Mouse (Mus musculus) yolk sac, embryonic 10.5 days (tissue): Measurements from ENCODE around the gene Nek1.

Experiments
- DNase-seq: peaks from one replicate; pipeline ENCODE4 v3.0.0-alpha.2; 2017; ENCODE audit warnings: low spot score

Nek1 gene

DNA sequence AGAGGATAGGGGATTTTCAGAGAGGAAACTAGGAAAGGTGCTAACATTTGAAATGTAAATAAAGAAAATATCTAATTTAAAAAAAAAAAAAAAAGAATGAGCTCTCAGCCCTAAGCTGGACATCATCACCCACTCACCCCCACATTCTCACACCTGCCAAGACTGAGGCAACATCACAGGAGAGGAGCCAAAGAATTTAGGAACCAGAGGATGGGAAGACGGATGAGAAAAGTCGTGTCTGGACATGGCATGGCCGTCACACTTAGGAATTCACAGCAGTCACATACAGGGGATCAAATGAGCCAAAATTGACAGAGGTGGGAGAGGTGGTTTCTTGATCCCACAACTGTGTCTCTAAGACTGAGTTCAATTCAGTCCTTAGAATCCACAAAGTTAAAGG, 165.5 kb downstream of the Nek1 start:
- no peak for DNase-seq

DNA sequence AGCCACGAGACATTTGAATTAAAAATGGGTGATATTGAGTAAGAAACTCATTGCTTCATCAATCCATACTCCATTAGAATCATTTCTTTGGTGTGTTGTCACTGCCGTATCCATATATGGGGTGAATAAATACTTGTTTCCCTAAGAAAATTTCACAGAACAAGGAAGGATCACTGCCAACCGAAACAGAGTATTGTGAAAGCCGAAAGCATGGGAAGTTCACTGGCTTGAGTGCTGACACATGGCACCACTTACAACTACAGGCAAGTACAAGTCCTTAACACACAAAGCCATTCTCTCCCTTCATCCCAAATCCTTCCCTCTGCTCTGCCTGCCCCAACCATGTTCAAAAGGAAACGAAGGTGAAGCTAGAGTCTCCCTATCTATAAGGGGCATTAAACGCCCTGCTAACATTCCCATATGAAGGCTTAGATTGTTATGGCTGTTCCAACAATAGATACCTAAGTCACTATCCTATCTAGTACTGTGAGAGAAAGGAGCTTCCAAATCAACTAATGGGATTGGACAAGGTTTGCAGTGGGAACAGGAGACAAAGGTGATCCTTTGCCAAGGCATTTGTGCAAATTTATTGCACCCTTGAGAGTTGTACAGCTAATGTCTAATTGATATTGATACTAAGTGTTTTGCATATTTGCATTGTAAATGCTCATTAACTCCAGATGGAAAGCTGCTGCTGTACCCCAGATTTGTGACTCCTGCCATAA, 168.6 kb downstream of the Nek1 start:
- no peak for DNase-seq

GRCm38 (mm10) chr8:61162186-61162566, 169.2 kb downstream of the Nek1 start:
- no peak for DNase-seq

DNA sequence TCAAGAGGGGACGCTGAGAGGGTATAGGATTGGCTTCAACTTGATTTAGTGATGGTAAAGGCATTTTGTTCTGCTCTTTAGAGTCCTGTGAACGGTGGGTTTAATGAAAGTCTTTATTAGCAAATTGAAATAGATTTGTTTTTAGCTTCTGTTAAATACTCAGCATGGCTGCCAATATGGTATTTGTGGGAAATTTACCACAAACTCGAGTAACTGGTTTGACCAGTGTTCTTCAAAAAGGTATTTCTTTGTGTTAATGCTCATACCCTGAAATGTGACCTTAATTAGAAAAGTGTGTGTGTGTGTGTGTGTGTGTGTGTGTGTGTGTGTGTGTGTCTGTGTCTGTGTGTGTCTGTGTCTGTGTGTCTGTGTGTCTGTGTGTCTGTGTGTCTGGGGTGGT, 178.6 kb downstream of the Nek1 start:
- no peak for DNase-seq

GRCm38 (mm10) chr8:61173921-61174492, 181.0 kb downstream of the Nek1 start:
- DNase-seq = no peak

DNA sequence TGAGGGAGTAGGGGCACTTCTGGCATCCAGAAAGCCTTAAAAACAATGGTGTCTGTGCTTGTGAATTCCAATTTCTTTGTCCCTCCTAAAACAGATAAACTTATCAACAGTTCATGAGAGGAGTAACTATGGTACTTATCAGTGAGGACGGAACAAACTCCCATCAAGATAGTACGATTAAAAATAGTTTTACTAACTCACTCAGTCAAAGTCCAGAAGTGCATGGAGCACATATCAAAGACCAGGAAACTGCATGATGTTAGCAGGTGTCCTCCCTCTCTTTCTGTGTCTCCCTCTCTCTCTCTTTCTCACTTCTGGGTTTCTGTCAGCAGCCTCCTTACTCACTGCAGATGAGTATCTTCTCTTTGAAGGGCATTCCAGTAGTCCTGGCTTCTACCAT, 182.9 kb downstream of the Nek1 start:
- DNase-seq = no peak

DNA sequence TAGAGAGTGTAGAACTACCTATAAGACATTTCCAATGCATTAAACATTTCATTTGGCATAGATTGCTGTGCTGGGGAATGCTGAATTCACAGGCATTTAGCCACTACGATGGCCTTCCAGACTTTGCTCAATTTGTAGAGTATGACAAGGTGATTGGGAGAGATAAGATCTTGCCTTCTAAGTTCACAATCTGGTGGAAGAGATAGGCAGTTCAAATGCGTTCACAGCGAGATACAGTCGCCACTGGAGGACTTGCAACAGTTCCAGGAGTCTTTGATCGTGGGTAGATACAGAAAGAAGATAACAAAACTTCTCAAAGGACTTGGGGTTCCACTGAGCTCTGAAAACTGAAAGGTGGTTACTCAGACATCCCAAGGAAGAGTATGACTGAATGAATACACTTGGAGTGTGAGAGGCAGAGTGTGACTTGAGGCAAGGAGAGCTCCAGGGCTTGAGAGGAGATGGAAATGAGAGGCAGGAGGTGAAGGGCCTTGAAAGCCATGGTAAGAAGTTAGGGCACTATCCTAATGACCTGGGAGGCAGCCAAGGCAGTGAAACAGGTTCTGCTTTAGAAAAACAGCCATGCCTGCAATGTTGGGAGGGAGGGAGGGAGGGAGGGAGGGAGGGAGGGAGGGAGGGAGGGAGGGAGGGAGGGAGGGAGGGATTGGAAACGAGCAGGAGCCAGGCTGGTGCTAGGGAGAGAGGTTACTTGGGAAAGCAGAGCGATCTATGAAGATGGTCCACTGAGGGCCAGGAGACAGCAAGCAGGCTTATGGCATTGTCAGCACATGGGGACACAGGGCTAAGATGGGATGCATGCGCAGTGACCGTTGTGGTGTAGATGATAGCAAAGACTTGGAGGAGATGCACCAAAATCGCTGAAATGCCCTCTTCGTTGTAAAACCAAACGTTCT, 184.9 kb downstream of the Nek1 start:
- no peak for DNase-seq

- no peak for DNase-seq
Observed at GRCm38 (mm10) chr8:61178594-61179140, 185.7 kb downstream of the Nek1 start.
